Mouse (Mus musculus) small intestine, adult 2 months (tissue): ENCODE data around the gene Srgap3.

Experiments
- CTCF ChIP-seq: fragments of 200-500 bp; IDR thresholded peaks from 2 replicates; pipeline ENCODE4 v1.5.1; 2012; ENCODE audit warnings: low read depth, mild to moderate bottlenecking, control low read depth, inconsistent platforms, low read length, moderate library complexity, mixed read lengths; ENCODE audit not compliant: insufficient replicate concordance, insufficient read length; ENCODE audit errors: extremely low read depth
- POLR2A ChIP-seq: fragments of 200-500 bp; IDR thresholded peaks from 2 replicates; pipeline ENCODE4 v1.6.1; 2012; ENCODE audit warnings: low read depth, mild to moderate bottlenecking, control low read depth, inconsistent platforms, low read length, moderate library complexity

- TF ChIP-seq CTCF = no peak
- no peak for TF ChIP-seq POLR2A
These were observed 195.1 kb downstream of the Srgap3 start for GRCm38 (mm10) chr6:112752007-112752406.
